7 mouse cellular contexts compared by ENCODE assay signal in genomic region chr9:61373634-61373941, GRCm38 (mm10). TPM values are rescaled to one million over a fixed set of nuclear protein-coding genes. Genes with fewer than 3 reads are reported as not detected.
DNase-seq lines count a peak whose midpoint lies in the region; ATAC-seq and TF ChIP-seq lines count a peak whose summit lies in the region.

No protein-coding gene starts in this region.

- 0% methylated on average over 23 of the region's 23 CpGs for WGBS in lung, embryonic 16.5 days
- 0% methylated on average over 23 of the region's 23 CpGs for WGBS in forebrain, embryonic 14.5 days
- WGBS in intestine, embryonic 16.5 days, result under 1% methylated on average over 23 of the region's 23 CpGs
- WGBS in neural tube, embryonic 12.5 days, result 2% methylated on average over 23 of the region's 23 CpGs

- no peak for DNase-seq in lung, postnatal 25 days (ENCODE audit: low spot score)
- DNase-seq in forebrain, embryonic 14.5 days (ENCODE audit: low spot score), result no peak

- no peak for ATAC-seq in lung, embryonic 16.5 days (ENCODE audit: low read depth)
- no peak for ATAC-seq in forebrain, embryonic 14.5 days
- no peak for ATAC-seq in intestine, embryonic 16.5 days
- ATAC-seq in neural tube, embryonic 12.5 days (ENCODE audit: low FRiP score, low read depth), result no peak
- ATAC-seq in granulocyte monocyte progenitor cell, adult 5-6 weeks (replicated peaks; ENCODE audit: poor library complexity, severe bottlenecking), result no peak

- H3K4me3 ChIP-seq in lung, embryonic 16.5 days (ENCODE audit: low read length), result peak overlapping the region; percentile 84
- H3K4me3 ChIP-seq in bone marrow macrophage, adult 2 months (ENCODE audit: insufficient read depth, low read length), result peak overlapping the region; percentile 80
- peak overlapping the region; percentile 97 for H3K4me3 ChIP-seq in forebrain, embryonic 14.5 days (ENCODE audit: low read depth, low read length)
- H3K4me3 ChIP-seq in intestine, embryonic 16.5 days (ENCODE audit: low read length), result peak overlapping the region; percentile 86
- H3K4me3 ChIP-seq in neural tube, embryonic 12.5 days, result peak overlapping the region; percentile 89

- TF ChIP-seq POLR2A in bone marrow macrophage, adult 2 months (IDR thresholded peaks at IDR 0.05; ENCODE audit: borderline replicate concordance, low read depth, low read length), result no peak

- peak overlapping the region; percentile 79 for H3K4me2 ChIP-seq in lung, embryonic 16.5 days (ENCODE audit: low read depth, low read length)
- peak overlapping the region; percentile 91 for H3K4me2 ChIP-seq in forebrain, embryonic 14.5 days (ENCODE audit: low read length)
- peak overlapping the region; percentile 90 for H3K4me2 ChIP-seq in intestine, embryonic 16.5 days (ENCODE audit: low read depth, low read length)
- H3K4me2 ChIP-seq in neural tube, embryonic 12.5 days (replicated peaks), result peak overlapping the region; percentile 93

- peak overlapping the region; percentile 97 for H3K27ac ChIP-seq in lung, embryonic 16.5 days (ENCODE audit: low read length)
- H3K27ac ChIP-seq in bone marrow macrophage, adult 2 months (ENCODE audit: insufficient read depth, low read depth, low read length), result no peak overlapping the region
- peak overlapping the region; percentile 92 for H3K27ac ChIP-seq in forebrain, embryonic 14.5 days (ENCODE audit: low read depth, low read length)
- H3K27ac ChIP-seq in intestine, embryonic 16.5 days (ENCODE audit: low read length), result peak overlapping the region; percentile 95
- peak overlapping the region; percentile 91 for H3K27ac ChIP-seq in neural tube, embryonic 12.5 days

- H3K9ac ChIP-seq in lung, embryonic 16.5 days (ENCODE audit: low read length), result peak overlapping the region; percentile 94
- peak overlapping the region; percentile 100 for H3K9ac ChIP-seq in forebrain, embryonic 14.5 days (ENCODE audit: low read length)
- H3K9ac ChIP-seq in intestine, embryonic 16.5 days (ENCODE audit: low read depth, low read length), result peak overlapping the region; percentile 96
- H3K9ac ChIP-seq in neural tube, embryonic 12.5 days, result peak overlapping the region; percentile 98

- H3K36me3 ChIP-seq in lung, embryonic 16.5 days (ENCODE audit: control insufficient read depth, insufficient read depth, low read length), result peaks cover 3% of the 10 kb centered on the region; the same call in 1 of the 2 replicates
- peaks cover 23% of the 10 kb centered on the region; the same call in 1 of the 2 replicates for H3K36me3 ChIP-seq in forebrain, embryonic 14.5 days (ENCODE audit: control insufficient read depth, insufficient read depth, low read length)
- no peaks in the 10 kb centered on the region for H3K36me3 ChIP-seq in intestine, embryonic 16.5 days (ENCODE audit: control insufficient read depth, insufficient read depth, low read length)
- H3K36me3 ChIP-seq in neural tube, embryonic 12.5 days, result peaks cover 13% of the 10 kb centered on the region; the same call in 1 of the 2 replicates

- no peaks in the 10 kb centered on the region for H3K9me3 ChIP-seq in lung, embryonic 16.5 days (ENCODE audit: control insufficient read depth, low read length)
- no peaks in the 10 kb centered on the region for H3K9me3 ChIP-seq in forebrain, embryonic 14.5 days (replicated peaks; ENCODE audit: control insufficient read depth, low read length)
- H3K9me3 ChIP-seq in intestine, embryonic 16.5 days (ENCODE audit: control insufficient read depth, low read length), result no peaks in the 10 kb centered on the region
- no peaks in the 10 kb centered on the region for H3K9me3 ChIP-seq in neural tube, embryonic 12.5 days

- H3K27me3 ChIP-seq in lung, embryonic 16.5 days (ENCODE audit: control insufficient read depth, insufficient read depth, low read depth, low read length), result no peaks in the 10 kb centered on the region
- no peaks in the 10 kb centered on the region for H3K27me3 ChIP-seq in forebrain, embryonic 14.5 days (replicated peaks; ENCODE audit: control insufficient read depth, insufficient read depth, low read length)
- H3K27me3 ChIP-seq in intestine, embryonic 16.5 days (replicated peaks; ENCODE audit: control insufficient read depth, insufficient read depth, low read length), result no peaks in the 10 kb centered on the region
- no peaks in the 10 kb centered on the region for H3K27me3 ChIP-seq in neural tube, embryonic 12.5 days (replicated peaks)

- H3K4me1 ChIP-seq in lung, embryonic 16.5 days (replicated peaks; ENCODE audit: control insufficient read depth, insufficient read depth, low read length), result peaks cover 61% of the 10 kb centered on the region
- peaks cover 39% of the 10 kb centered on the region for H3K4me1 ChIP-seq in bone marrow macrophage, adult 2 months (ENCODE audit: control insufficient read depth, insufficient read depth, low read length)
- H3K4me1 ChIP-seq in forebrain, embryonic 14.5 days (ENCODE audit: control insufficient read depth, insufficient read depth, low read length), result peaks cover 55% of the 10 kb centered on the region
- peaks cover 58% of the 10 kb centered on the region for H3K4me1 ChIP-seq in intestine, embryonic 16.5 days (ENCODE audit: control insufficient read depth, insufficient read depth, low read length)
- peaks cover 67% of the 10 kb centered on the region for H3K4me1 ChIP-seq in neural tube, embryonic 12.5 days

- TF ChIP-seq CTCF in bone marrow macrophage, adult 2 months (IDR thresholded peaks at IDR 0.05; ENCODE audit: low read depth, low read length), result no peak

RNA-seq across cellular contexts. Expression of gene Tle3, which starts 1.4 kb away (rescaled TPM):
- 23.3 and 23.4 TPM in 2 replicates for polyA plus RNA-seq in lung, embryonic 16.5 days (2015; fragmentation: Nextera tagmentation; extraction: Ambion mirVana)
- 39.3 and 41.6 TPM in 2 replicates for polyA plus RNA-seq in bone marrow macrophage, adult 2 months (2012; ENCODE audit: insufficient read depth, insufficient read length, missing spikeins)
- 28.1 and 30.1 TPM in 2 replicates for polyA plus RNA-seq in forebrain, embryonic 14.5 days (2014; fragmentation: Nextera tagmentation; extraction: Ambion mirVana)
- 15.9 and 18.8 TPM in 2 replicates for polyA plus RNA-seq in intestine, embryonic 16.5 days (2015; fragmentation: Nextera tagmentation; extraction: Ambion mirVana)
- polyA plus RNA-seq in neural tube, embryonic 12.5 days (2016; fragmentation: Nextera tagmentation; extraction: Ambion mirVana), result 55.5 and 58.7 TPM in 2 replicates
- 83.8 and 91.4 TPM in 2 replicates for total RNA-seq in granulocyte monocyte progenitor cell, adult 5-6 weeks (2014; fragmentation: Nextera tagmentation)
- 34.6 and 40.9 TPM in 2 replicates for total RNA-seq in granulocyte monocyte progenitor cell, adult 5-6 weeks (2017)
